In the genomic region with DNA sequence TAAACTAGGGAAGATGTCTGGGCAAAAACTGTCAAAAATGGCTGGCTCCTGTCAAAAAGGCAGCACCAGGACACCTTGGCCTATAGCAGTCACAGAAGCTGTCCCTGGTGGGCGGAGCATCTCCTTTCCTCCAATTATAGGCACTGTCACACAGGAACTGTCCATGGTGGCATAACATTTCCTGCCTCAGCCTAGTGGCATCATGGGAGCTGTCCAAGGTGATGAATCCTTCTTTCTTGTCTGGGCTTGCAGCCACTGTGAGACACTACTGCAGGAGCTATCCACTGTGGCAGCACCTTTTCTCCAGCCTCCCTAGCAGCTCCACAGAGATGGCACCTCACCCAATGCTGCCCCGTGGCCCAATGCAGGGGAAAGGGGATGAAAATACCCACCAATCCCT, we compare ENCODE assay signal across 8 mouse cellular contexts. TPM values are rescaled to one million over a fixed set of nuclear protein-coding genes. Genes with fewer than 3 reads are reported as not detected.
DNase-seq lines count a peak whose midpoint lies in the region; ATAC-seq and TF ChIP-seq lines count a peak whose summit lies in the region.

No protein-coding gene starts in this region.

- no peaks in the 10 kb centered on the region for H3K27me3 ChIP-seq in lung, postnatal 0 days (replicated peaks; ENCODE audit: insufficient read depth, low read length)
- no peaks in the 10 kb centered on the region for H3K27me3 ChIP-seq in liver, embryonic 11.5 days (replicated peaks; ENCODE audit: control insufficient read depth, insufficient read depth, low read length)

- ATAC-seq in lung, postnatal 0 days, result no peak
- peak; percentile 82 for ATAC-seq in liver, embryonic 11.5 days (replicated peaks; ENCODE audit: low FRiP score)

- no peaks in the 10 kb centered on the region for H3K4me1 ChIP-seq in lung, postnatal 0 days (ENCODE audit: insufficient read depth, low read depth, low read length)
- no peaks in the 10 kb centered on the region for H3K4me1 ChIP-seq in liver, embryonic 11.5 days (replicated peaks; ENCODE audit: control insufficient read depth, insufficient read depth, low read length)

- H3K9me3 ChIP-seq in lung, postnatal 0 days (ENCODE audit: low read length), result no peaks in the 10 kb centered on the region
- H3K9me3 ChIP-seq in liver, embryonic 11.5 days (ENCODE audit: control insufficient read depth, low read length), result no peaks in the 10 kb centered on the region

- peak; percentile 19 for DNase-seq in lung, postnatal 0 days (ENCODE audit: low spot score)
- DNase-seq in lung, postnatal 25 days (ENCODE audit: low spot score), result no peak
- peak; percentile 56 for DNase-seq in embryo, embryonic 11 days
- DNase-seq in liver, embryonic 11.5 days (ENCODE audit: low spot score), result no peak
- DNase-seq in testis, postnatal 10 days (ENCODE audit: low spot score), result peak; percentile 41
- DNase-seq in layer of hippocampus, adult 2 months (ENCODE audit: low spot score in 2 of 2), result no peak
- DNase-seq in urinary bladder, postnatal 4 days (ENCODE audit: low spot score in 2 of 2), result no peak
- DNase-seq in left cerebral cortex, adult 2 months (ENCODE audit: extremely low spot score in 1 of 2, low spot score in 2 of 2), result no peak

- 82% methylated on average over 2 of the region's 2 CpGs for WGBS in lung, postnatal 0 days
- 92% methylated on average over 2 of the region's 2 CpGs for WGBS in liver, embryonic 11.5 days

- no peak overlapping the region for H3K4me3 ChIP-seq in lung, postnatal 0 days (ENCODE audit: low read depth, low read length)
- no peak overlapping the region for H3K4me3 ChIP-seq in liver, embryonic 11.5 days (ENCODE audit: low read depth, low read length)
- H3K4me3 ChIP-seq in layer of hippocampus, adult 2 months, result no peak overlapping the region
- H3K4me3 ChIP-seq in left cerebral cortex, adult 2 months, result no peak overlapping the region

- no peaks in the 10 kb centered on the region for H3K36me3 ChIP-seq in lung, postnatal 0 days (ENCODE audit: insufficient read depth, low read length)
- no peaks in the 10 kb centered on the region for H3K36me3 ChIP-seq in liver, embryonic 11.5 days (ENCODE audit: control insufficient read depth, insufficient read depth, low read length)

- no peak overlapping the region for H3K9ac ChIP-seq in lung, postnatal 0 days (replicated peaks; ENCODE audit: low read depth)
- no peak overlapping the region for H3K9ac ChIP-seq in liver, embryonic 11.5 days (ENCODE audit: low read depth, low read length)

- intact Hi-C loops in left cerebral cortex, adult 2 months (cut with DNase I), result no loop called here

- no peak overlapping the region for H3K27ac ChIP-seq in lung, postnatal 0 days (ENCODE audit: low read length)
- no peak overlapping the region for H3K27ac ChIP-seq in liver, embryonic 11.5 days (ENCODE audit: low read depth, low read length)
- H3K27ac ChIP-seq in layer of hippocampus, adult 2 months, result no peak overlapping the region
- no peak overlapping the region for H3K27ac ChIP-seq in left cerebral cortex, adult 2 months

- no peak for TF ChIP-seq EP300 in lung, postnatal 0 days (IDR thresholded peaks at IDR 0.05)

- no peak for TF ChIP-seq CTCF in lung, postnatal 0 days (IDR thresholded peaks at IDR 0.05)
- no peak for TF ChIP-seq CTCF in layer of hippocampus, adult 2 months (conservative IDR thresholded peaks at IDR 0.05)
- TF ChIP-seq CTCF in left cerebral cortex, adult 2 months (IDR thresholded peaks at IDR 0.05), result no peak

- no peak overlapping the region for H3K4me2 ChIP-seq in lung, postnatal 0 days (replicated peaks; ENCODE audit: low read depth, low read length)
- H3K4me2 ChIP-seq in liver, embryonic 11.5 days, result no peak overlapping the region

RNA-seq across cellular contexts. Expression of gene Nsun3, which starts 28.3 kb away (rescaled TPM):
- 5.6 and 6.2 TPM in 2 replicates for polyA plus RNA-seq in lung, postnatal 0 days (2015; fragmentation: Nextera tagmentation; extraction: Ambion mirVana)
- polyA plus RNA-seq in liver, embryonic 11.5 days (2014; fragmentation: Nextera tagmentation; extraction: Ambion mirVana), result 11.1 and 12.1 TPM in 2 replicates
- 10 to 100 TPM; 10.4 to 12.0 TPM for total RNA-seq in layer of hippocampus, adult 2 months (2021)
- total RNA-seq in left cerebral cortex, adult 2 months (2021), result 10 to 100 TPM in 1 of 2 experiments, 1 to 10 TPM in 1; 8.2 to 12.7 TPM

RNA-seq across cellular contexts. Expression of gene Stx19, which starts 56.1 kb away (rescaled TPM):
- polyA plus RNA-seq in lung, postnatal 0 days (2015; fragmentation: Nextera tagmentation; extraction: Ambion mirVana), result 9.8 and 10.3 TPM in 2 replicates
- 0.11 and 0.17 TPM in 2 replicates for polyA plus RNA-seq in liver, embryonic 11.5 days (2014; fragmentation: Nextera tagmentation; extraction: Ambion mirVana)
- not detected for total RNA-seq in layer of hippocampus, adult 2 months (2021)
- total RNA-seq in left cerebral cortex, adult 2 months (2021), result not detected

Comparison
In these comparisons a context has a peak if more than half of its experiments do, and no peak if none do; other contexts are left out.
1. DNase-seq: peak in lung, postnatal 0 days (single experiment), embryo, embryonic 11 days (single experiment) and testis, postnatal 10 days (single experiment); none in lung, postnatal 25 days (single experiment), liver, embryonic 11.5 days (single experiment), layer of hippocampus, adult 2 months (0 of 2), urinary bladder, postnatal 4 days (0 of 2) and left cerebral cortex, adult 2 months (0 of 2).